Mouse (Mus musculus): ENCODE data around the gene Pdia5.

DNA sequence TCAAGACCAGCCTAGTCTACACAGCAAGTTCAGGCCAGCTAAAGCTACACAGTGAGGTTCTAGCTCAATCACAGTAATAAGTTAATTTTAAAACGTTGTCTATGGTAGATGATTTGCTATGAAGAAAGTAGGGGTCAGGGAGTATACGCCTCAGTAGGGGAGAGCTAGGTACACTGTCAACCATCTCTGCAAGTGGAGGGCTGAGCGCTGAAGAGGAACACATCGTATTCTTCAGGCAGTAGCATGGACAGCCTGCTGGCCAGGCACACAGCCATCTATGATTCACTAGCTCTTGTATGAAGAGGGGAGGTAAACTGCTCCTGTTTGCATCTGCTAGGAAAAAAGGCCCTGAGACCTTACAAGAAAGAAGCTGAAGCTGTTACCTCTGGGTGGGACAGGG, 65.7 kb downstream of the Pdia5 start:
- TF ChIP-seq CTCF (IDR thresholded peaks at IDR 0.05; ENCODE audit: borderline replicate concordance, extremely low read depth, insufficient read depth, insufficient read length): no peak
- no peak for TF ChIP-seq POLR2A (IDR thresholded peaks at IDR 0.05; ENCODE audit: borderline replicate concordance, extremely low read depth, insufficient read depth, insufficient read length, poor library complexity, severe bottlenecking)

Measured in brain, embryonic 14.5 days (tissue).